Mouse (Mus musculus) erythroblast, embryonic 14.5 days (primary cell): ENCODE measurements around the gene Acad10.

Source experiments
- GATA1 ChIP-seq: IDR thresholded peaks from 2 replicates; pipeline ENCODE4 v1.6.1; 2012; ENCODE audit warnings: low read length, inconsistent platforms, mixed read lengths
- TAL1 ChIP-seq: IDR thresholded peaks from 3 replicates; pipeline ENCODE4 v1.6.1; 2012; ENCODE audit warnings: low read length, inconsistent platforms, mixed read lengths

DNA sequence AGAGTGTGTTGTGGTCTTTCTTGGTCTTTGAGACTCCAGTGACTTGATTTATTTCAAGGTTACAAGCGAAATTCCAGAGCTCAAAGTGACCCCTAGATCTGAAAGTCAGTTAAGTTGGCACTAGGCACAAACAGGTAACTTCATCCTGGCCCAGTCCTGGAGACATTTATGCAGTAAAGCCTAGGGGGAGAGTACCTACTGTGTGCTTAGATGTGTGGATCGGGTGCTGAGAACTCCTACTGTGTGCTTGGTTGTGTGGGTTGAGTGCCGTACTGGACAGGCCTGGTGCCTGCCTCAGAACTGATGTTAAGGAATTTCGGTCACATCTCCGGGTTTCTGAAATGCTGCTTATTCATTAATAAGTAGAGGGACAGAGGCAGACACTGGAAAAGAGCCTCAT lies 1.2 kb upstream of the Acad10 start:
- TF ChIP-seq TAL1 (no peak), GATA1 (no peak)
